Mouse (Mus musculus) 3T3-L1 (cell line): ENCODE data around the gene Ptbp3.

Source experiments
- DNase-seq: peaks from one replicate; pipeline ENCODE4 v3.0.0-alpha.2; 2015; ENCODE audit warnings: low read depth, low spot score

Gene Ptbp3

DNA sequence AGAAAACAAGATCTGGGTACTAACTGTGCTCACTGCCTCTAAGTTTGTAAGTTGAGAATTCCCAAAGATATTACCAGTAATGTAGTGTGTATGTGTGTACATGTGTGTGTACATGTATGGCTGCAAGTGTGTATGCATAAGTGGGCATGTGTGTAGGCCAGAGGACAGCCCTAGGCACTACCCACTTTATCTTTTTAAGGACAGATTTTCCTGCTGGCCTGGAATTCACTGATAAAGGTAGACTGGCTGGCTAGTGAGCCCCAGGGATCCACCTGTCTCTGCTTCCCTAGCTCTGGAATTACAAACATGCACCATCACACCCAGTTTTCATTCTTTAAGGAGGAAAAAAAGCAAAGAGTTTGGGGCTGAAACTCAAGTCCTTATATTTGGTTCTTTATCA, 6.0 kb upstream of the Ptbp3 start:
- no peak for DNase-seq

DNA sequence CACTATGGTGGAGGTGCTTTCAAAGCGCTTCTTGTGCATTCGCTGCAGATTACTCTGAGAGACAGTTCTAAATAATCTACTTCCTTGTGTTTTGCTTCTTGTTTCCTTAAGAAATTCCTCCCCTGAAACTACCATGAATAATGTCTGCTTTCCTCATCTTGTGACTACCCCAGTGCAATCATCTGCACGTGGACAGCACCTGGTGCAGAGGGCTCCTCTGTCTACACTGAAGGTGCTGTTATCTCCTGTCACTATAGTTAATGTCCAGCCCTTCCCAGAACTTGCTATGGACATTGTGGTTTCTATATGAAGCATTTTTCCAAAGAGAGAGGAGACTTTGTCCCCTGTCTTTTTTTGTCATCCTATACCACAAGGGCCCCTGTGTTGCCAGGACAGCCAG, 4.4 kb upstream of the Ptbp3 start:
- DNase-seq = no peak

DNA sequence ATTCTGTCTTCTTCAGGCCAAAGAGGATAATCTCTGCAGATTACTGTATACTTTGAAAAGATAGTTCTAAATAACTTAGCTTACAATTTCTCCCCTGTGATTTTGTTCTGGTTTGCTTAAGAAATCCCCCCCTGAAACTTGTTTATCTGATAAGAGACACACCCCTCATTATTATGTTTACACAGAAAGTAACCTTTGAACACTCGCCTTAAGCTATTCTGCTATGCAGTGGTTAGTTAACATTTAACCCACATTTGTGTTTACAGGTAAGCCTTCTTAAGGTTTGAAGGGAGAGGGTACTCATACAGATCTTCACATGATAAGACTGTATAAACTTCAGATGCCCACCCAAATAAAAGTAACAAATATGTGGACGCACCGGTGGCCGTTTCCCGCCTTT, 3.7 kb upstream of the Ptbp3 start:
- DNase-seq = no peak

DNA sequence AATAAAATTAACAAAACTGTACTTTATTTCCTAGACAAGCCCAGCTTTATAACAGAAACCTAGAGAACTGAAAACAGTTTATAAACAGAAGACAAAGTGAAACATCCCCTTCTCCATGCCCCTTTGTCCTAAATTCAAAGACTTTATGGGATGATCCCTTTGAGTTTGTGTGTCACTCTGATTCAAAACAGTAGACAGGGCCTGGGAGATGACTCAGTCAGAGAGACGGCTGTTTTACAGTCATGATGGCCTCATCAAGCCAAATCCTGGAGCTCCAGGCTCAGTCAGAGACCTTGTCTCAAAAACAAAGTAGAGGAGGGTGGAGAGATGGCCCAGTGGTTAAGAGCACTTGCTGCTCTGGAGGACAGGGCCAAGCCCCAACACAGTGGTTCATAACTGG, 2.7 kb upstream of the Ptbp3 start:
- DNase-seq = peak; percentile 57

DNA sequence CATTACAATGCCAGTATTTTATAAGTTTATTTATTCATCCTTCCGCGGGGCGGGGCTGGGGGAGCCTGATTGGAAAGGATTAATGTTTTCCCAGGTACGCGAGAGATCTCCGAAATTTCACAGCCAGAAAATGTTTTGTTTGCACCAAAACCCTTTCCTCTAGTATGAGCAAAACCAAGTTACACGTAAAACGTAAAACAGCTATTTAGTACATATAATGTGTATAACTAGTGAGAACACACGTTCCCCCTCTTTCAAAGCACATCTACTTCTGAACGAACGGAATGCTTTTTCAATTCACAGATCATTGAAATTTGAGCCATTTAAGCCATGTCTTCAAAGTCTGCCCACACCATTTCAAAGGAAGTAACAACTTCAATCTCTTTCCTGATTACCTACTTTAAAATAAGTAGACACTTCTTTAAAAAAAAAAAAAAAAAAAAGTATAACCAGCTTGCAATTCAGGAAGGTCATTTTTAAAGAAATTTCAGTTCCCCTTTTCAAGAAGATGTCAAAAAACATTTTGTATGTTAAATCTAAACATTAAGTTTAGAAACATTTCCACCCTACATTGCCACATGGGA, 905 bp upstream of the Ptbp3 start:
- DNase-seq = no peak

DNA sequence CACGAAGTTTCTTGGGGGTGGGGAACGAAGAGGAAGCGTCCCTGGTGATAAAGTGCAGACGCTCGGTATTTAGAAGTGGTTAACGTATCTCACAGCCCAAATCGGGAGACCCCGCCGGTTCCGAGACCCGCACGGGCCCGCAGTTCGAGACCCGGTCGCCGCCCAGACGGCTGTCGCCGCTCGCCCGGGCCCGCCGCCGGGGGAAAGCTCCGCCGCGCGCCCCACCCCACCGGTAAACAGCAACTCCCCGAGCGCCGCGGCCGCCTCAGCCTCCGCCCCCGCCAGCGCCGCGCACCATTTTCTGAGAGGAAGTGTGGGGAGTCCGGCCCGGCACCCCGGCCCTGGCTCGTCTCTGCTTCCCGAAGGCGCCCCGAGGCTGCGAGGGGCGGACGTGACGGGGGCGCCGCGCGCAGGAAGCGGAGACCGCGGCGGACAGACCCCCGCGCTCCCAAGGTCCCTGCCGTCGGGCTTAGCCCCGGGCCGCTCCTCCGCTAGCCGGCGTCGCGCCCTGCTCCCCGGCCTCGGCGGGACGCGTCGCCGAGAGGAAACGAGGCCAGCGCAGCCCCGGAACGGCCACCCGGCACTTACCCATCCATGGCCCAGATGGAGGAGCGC, 497 bp downstream of the Ptbp3 start:
- DNase-seq = peak; percentile 71

DNA sequence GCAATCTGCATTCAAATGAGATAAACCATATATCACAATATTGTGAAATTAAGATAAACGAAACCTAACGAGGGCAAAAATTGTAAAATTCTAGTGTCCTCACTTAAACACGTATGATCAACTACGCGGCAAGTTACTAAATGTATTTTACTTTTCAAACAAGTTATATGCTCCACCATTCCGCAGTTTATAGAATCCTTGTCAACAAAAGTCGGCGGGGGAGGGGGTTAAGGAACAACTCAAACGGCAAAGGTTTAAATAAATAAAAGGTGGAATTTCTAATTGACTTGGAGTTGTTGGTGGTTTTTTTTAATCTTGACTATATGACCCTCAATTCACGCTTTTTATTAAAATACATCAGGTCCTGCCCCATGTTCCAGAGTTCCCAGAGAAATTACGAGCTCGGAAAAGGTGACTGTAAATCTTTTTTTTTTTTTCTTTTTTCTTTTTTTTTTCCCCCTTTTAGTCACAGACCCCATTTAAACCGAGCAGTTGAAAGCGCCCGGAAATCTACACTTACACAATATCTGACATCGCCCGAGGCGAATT, 1.1 kb downstream of the Ptbp3 start:
- peak; percentile 23 for DNase-seq

DNA sequence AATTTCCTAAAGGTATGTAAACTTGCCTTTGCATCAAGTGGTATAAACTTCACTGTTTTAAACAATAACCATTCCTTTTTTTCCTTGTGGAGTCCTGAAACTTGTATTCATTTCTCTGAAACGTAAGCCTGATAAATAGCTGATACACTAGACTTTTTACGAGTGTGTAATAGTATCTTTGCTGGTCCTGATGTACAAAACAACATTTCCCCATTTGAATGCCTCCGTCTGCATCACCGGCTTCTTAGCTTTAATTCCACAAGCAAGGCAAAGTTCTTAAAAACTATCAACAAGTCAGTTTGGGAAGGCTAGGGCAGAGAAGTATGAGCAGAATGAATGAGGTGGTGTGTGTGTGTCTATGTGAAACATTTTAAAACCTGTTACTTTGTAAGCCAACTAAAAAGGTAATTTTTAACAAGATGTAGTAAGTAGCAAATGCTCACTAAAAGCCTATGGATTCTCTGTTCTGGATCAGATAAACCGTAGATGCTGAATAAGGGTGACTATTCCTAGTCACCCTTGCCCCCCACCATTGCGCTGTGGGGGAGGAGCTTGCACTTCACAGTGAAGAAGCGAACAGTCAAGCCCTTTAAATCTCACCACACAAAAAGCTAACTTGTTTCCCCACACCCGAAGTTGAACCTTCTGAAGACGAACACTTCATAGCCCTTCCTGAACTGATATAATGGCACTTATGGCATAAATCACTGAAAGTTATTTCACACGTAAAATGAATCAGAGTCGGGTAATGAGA, 1.9 kb downstream of the Ptbp3 start:
- peak; percentile 32 for DNase-seq

DNA sequence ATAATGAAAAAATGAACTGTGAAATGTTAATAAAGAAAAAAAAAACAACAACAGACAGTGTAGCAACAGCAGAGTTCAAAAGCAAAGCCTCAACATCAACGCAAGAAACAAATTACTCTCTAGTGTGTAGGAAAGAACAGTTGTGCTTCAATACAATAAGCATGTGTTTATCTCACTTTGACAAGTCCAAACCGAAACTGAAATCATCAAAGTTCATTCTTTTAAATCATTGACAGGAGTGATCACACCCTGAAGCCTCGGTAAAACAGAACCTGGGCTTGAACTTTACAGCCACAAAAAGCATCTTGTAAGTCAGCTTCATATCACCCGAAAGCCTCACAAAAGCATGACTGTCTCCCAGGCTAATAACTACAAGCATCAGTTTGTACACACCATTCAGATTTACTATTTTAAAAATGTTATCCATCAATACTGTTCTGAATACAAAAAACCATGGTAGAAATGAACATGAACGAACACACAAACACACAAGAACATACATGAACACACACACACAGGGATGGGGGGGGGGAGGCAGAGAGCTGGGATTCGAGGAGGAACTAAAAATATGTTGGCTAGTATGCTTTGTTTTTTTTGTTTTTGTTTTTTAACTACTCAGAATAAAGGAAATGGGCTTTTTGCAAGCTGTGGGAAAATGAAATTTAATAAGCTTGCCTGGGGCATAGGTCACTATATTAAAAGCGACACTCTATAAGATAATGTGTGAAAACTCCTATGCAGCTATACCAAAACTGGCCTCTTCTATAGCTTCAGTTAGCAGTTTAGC, 2.7 kb downstream of the Ptbp3 start:
- DNase-seq = peak; percentile 9

DNA sequence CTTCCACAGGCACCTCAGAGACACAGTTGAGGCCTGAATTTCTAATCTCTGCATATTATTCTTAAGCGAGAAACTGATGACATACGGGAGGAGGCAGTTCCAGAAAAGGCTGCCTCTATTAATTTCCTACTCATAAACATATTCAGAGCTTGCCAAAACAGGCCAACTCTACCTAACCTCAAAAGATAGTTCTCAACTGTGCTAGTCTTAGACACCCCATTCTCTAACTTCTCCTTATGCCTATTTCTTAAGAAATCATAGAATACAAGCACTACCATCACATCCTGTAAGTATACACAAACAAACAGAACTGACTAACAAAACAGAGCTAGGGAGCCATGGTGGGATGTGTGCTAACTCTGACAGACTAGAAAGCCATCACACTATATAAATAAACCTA, 4.5 kb downstream of the Ptbp3 start:
- DNase-seq = no peak

DNA sequence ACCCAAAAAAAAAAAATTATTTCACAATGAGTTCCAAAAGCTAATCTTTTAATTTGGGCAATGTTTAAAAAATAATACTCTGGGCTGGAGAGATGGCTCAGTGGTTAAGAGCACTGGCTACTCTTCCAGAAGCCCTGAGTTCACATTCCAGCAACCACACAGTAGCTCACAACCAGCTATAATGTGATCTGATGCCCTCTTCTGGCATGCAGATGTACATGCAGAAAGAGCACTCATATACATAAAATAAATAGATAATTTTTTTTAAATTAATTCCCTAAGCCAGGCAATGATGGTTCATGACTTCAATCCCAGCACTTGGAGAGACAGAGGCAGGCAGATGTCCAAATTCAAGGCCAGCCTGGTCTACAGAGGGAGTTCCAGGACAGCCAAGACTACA, 6.2 kb downstream of the Ptbp3 start:
- peak; percentile 17 for DNase-seq

DNA sequence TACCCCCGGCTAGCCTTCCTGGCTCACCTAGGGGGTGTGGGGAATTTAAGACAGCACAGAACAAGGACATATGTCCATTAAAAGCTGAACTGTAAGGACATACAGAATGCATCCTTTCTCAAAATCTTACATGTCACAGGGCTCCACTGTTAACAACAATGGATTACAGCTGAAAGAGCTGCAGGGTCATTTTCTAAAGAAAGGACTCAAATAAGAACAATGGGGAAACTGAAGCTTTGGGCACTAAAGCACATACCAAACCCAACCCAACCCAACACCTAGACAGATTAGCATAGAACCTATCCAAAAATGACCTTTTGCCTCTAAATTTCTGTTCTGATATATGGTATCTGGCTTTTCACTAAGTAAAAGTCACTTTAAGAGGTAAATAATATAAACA, 12.9 kb downstream of the Ptbp3 start:
- DNase-seq = no peak

DNA sequence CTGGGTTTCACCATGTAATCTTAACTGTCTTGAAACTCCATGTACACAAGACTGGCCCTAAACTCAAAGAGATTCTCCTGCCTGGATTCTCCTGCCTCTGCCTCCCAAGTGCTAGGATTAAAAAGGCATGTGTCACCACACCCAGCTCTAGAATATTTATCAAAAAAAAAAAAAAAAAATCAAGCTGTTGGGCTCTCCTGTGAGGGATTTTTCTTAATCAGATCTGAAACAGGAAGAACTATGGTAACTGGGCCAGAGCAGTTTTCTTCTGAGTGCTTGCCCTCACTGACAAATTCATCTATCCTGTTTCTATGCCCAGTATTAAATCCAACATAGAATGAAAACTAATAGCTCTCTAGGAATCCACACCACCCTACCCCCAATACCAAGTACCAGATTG, 13.5 kb downstream of the Ptbp3 start:
- DNase-seq = no peak

DNA sequence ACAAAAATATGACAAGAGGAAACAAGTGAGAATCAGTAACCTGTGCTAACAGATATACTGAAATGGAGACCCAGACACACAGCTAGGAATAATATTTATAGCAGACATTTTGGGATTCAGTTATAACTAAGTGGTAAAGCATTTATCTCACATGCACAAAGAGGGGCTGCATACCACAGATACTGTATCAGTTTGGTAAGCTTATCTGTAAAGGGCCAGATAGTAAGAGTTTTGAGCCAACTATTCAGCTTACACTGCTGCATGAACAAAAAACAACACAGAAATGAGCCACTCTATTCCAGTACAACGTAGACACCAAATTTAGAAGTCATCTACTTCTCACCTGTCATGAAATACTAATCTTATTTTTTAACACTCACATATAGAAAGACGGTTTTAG, 15.9 kb downstream of the Ptbp3 start:
- no peak for DNase-seq

DNA sequence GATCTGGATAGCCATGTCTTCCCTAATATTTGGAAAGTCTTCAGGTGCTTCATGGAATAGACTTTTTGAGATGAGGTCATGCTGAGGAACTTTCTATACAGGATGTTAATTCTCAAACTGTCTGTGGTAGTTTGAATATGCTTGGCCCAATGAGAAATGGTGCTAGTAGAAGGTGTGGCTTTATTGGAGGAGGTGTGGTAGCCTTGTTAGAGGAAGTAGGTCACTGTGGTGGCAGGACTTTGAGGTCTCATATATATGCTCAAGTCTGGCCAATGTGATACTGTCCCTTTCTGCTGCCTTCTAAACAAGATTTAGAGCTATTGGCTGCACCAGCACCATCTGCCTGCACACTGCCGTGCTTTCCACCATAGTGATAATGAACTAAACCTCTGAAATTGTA, 18.0 kb downstream of the Ptbp3 start:
- DNase-seq = no peak

DNA sequence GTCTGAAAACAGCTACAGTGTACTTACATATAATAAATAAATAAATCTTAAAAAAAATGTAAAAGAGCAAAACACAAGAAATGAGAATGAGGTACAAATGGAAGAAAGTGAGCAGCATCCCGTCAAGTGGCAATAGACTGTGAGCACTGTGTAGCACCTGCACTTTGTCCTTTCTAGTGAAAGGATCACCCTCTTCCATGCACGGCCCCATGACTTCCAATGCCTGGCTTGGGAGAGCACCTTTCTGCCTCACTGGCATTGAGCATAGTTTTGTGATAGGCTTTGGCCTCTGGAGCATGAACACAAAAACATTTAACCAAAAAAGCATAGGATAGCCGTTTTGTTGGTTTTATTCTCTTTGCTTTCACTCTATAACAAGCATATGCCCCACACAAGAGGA, 21.7 kb downstream of the Ptbp3 start:
- DNase-seq = no peak

DNA sequence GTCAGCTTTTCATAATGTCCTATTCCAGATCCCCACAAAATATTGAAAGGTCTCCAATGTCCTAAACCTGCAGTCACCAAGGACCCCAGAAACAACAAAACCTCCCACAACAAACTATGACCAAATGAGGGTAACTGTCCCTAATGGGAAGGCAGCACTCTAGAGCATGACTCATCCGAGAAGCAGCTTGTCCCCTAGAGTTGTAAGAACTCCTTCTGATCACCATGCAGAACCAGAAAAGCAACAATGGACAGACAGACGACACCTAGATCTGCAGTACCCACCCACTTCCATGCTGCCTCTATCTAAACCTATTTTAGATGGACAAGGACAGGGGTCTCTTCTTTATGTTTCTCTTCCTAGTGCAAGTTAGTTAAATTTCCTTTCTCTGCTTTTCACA, 22.4 kb downstream of the Ptbp3 start:
- DNase-seq = peak; percentile 19

DNA sequence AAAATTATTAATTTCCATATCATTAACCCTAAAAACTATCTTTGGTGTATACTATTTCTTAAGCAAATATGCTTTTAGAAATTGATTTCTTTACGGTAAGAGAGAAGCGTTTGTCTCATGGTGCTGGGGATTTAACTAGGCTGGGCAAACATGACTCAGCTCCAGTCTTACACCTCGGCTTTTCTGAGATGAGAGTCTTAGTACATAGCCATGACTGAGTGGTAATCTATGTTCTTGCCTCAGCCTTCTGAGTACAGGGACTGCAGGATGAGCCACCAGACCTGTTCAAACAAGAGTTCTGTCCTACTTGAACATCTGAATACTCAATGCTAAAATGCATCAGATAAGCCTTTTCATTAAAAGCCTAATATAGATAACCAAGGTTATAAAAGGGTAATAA, 24.3 kb downstream of the Ptbp3 start:
- DNase-seq = no peak

DNA sequence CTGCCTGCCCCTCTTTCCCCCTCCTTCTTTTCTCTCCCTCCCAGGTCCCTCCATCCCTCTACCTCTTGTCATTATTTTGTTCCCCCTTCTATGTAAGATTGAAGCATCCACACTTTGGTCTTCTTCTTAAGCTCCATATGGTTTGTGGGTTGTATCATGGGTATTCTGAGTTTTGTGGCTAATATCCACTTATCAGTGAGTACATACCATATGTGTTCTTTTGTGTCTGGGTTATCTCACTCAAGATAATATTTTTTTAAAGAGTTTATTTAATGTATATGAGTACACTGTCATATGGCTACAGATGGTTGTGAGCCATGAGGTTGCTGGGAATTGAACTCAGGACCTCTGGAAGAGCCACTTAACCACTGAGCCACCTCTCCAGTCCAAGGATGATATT, 38.8 kb downstream of the Ptbp3 start:
- no peak for DNase-seq

DNA sequence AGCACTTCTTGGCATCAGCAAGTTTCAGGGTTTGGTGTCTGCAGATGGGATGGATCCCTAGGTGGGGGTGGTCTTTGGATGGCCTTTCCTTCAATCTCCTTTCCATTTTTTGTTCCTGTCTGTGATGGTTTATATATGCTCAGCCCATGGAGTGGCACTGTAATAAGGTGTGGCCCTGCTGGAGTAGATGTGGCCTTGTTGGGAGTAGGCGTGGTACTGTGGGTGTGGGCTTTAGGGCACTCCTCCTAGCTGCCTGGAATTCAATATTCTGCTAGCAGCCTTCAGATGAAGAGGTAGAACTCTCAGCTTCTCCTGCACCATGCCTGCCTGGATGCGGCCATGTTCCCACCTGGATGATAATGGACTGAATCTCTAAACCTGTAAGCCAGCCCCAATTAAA, 39.6 kb downstream of the Ptbp3 start:
- DNase-seq = no peak

DNA sequence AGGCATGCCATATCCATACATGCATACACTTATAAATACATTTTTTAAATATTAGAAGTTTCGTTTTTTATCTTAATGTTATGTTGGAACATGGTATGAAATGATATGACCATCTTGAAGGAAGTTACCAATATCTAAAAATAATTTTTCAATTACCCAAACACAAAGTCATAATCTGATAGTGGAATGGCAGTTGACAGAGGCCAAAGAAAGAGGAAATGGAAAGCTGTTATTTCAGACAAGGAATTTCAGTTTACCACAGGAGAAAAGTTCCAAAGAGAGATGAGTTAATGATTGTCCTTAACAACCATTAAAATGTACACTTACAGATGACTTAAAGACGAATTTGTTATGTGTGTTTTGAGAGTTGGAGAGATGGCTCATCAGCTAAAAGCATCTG, 41.4 kb downstream of the Ptbp3 start:
- no peak for DNase-seq

DNA sequence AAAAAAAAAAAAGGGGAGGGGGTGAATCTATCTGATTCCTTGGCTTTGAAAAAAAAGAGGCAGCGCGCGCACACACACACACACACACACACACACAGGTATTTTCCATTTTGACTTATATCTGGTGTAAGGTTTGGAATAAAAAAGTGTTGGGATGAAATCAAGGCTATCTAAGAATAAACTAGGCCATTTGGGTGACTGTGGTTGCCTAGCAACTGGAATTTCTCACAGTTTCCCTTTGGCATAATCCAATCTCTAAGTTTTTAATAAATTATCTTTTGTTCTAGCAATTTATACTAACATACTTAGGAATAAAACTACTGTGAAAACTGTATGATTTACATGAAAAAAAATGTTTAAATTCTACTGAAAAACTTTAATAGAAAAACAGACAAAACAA, 42.5 kb downstream of the Ptbp3 start:
- DNase-seq = no peak
